Mouse (Mus musculus) heart, adult 8-10 months (tissue): ENCODE data around the gene Ppp1r10. TPM values are rescaled to one million over a fixed set of nuclear protein-coding genes. Genes with fewer than 3 reads are reported as not detected.
A peak's percentile ranks its signal among the peaks of the same experiment; 100 is the strongest.

Experiments used
- microRNA-seq: library from miRNA; unstranded; fragments of <30 nt; microRNA quantifications from one replicate; pipeline ENCODE4 v1.2.0, GENCODE M21; 2022
- total RNA-seq, 4 experiments: library from RNA; stranded (reverse); gene quantifications; 2 replicates each; pipeline ENCODE4 v1.2.4; 2022

Ppp1r10 gene
- total RNA-seq, 4 experiments from 2014 or later: 22.7 to 42.3 (median 25.8) TPM

Small RNAs within 50 kb of the gene (microRNA-seq; reads per million reads assigned to microRNA genes)
- gene Gm28033: not detected
- gene Mir1894: not detected
- 51.5 reads per million, percentile 50 among the genes with 10 or more reads in this experiment for gene Mir877

Other genes with a start within 250 kb of the Ppp1r10 start
- 10 to 100 TPM; 30.4 to 34.9 (median 31.8) TPM for gene Vars2, start 248.8 kb upstream of the Ppp1r10 start, total RNA-seq
- gene Gtf2h4, start 242.7 kb upstream of the Ppp1r10 start, total RNA-seq: 10 to 100 TPM; 18.4 to 22.2 (median 21.2) TPM
- 10 to 100 TPM; 23.8 to 30.0 (median 29.5) TPM for gene Ddr1, start 211.8 kb upstream of the Ppp1r10 start, total RNA-seq
- gene Ier3, start 94.8 kb upstream of the Ppp1r10 start, total RNA-seq: 10 to 100 TPM; 31.3 to 64.3 (median 38.9) TPM
- gene Flot1, start 93.2 kb upstream of the Ppp1r10 start, total RNA-seq: 100 to 1,000 TPM; 154 to 174 (median 157) TPM
- gene Tubb5, start 78.1 kb upstream of the Ppp1r10 start, total RNA-seq: 10 to 100 TPM; 65.2 to 94.6 (median 72.1) TPM
- gene Mdc1, start 74.9 kb upstream of the Ppp1r10 start, total RNA-seq: 10 to 100 TPM; 11.5 to 12.8 (median 12.0) TPM
- gene Nrm, start 55.1 kb upstream of the Ppp1r10 start, total RNA-seq: 1 to 10 TPM; 1.7 to 2.9 (median 1.8) TPM
- 10 to 100 TPM; 10.5 to 13.5 (median 11.8) TPM for gene Ppp1r18, start 50.8 kb upstream of the Ppp1r10 start, total RNA-seq
- 10 to 100 TPM; 18.7 to 20.8 (median 20.1) TPM for gene Dhx16, start 36.6 kb upstream of the Ppp1r10 start, total RNA-seq
- 100 to 1,000 TPM in 3 of 4 experiments, 10 to 100 TPM in 1; 85.5 to 115 (median 106) TPM for gene 2310061I04Rik, start 19.0 kb upstream of the Ppp1r10 start, total RNA-seq
- 1 to 10 TPM; 6.6 to 9.3 (median 8.3) TPM for gene Atat1, start 6.4 kb upstream of the Ppp1r10 start, total RNA-seq
- gene Mrps18b, start within 50 bp of the Ppp1r10 start, total RNA-seq: 10 to 100 TPM; 56.1 to 73.8 (median 57.0) TPM
- 10 to 100 TPM; 70.8 to 76.2 (median 72.2) TPM for gene Abcf1, start 53.3 kb downstream of the Ppp1r10 start, total RNA-seq
- 10 to 100 TPM; 32.1 to 41.0 (median 35.1) TPM for gene Gnl1, start 63.4 kb downstream of the Ppp1r10 start, total RNA-seq
- 1 to 10 TPM; 2.0 to 4.0 (median 2.9) TPM for gene Prr3, start 63.8 kb downstream of the Ppp1r10 start, total RNA-seq
- 1 to 10 TPM; 6.1 to 7.4 (median 7.1) TPM for gene H2-T24, start 104.1 kb downstream of the Ppp1r10 start, total RNA-seq
- gene H2-T23, start 116.4 kb downstream of the Ppp1r10 start, total RNA-seq: 10 to 100 TPM; 26.8 to 28.5 (median 27.9) TPM
- gene H2-T22, start 126.3 kb downstream of the Ppp1r10 start, total RNA-seq: 10 to 100 TPM; 10.4 to 14.0 (median 13.0) TPM
- not detected for gene Gm6034, start 126.5 kb downstream of the Ppp1r10 start, total RNA-seq
- 1 to 10 TPM; 4.0 to 5.5 (median 4.9) TPM for gene Gm11127, start 141.9 kb downstream of the Ppp1r10 start, total RNA-seq
- gene Gm19684, start 205.2 kb downstream of the Ppp1r10 start, total RNA-seq: under 1 TPM in 3 of 4 experiments, not detected in 1; 0.19 to 0.26 (median 0.25) TPM
- gene Gm7030, start 213.0 kb downstream of the Ppp1r10 start, total RNA-seq: under 1 TPM in 2 of 4 experiments, not detected in 2; 0.34 to 0.38 TPM